Mouse (Mus musculus) Muller cell, postnatal 12 days (primary cell): ENCODE measurements around the gene Rhbdl2.

Source experiments
- DNase-seq: peaks from one replicate; pipeline ENCODE4 v3.0.0-alpha.2; 2015; ENCODE audit errors: inconsistent ontology term

Rhbdl2 gene

DNA sequence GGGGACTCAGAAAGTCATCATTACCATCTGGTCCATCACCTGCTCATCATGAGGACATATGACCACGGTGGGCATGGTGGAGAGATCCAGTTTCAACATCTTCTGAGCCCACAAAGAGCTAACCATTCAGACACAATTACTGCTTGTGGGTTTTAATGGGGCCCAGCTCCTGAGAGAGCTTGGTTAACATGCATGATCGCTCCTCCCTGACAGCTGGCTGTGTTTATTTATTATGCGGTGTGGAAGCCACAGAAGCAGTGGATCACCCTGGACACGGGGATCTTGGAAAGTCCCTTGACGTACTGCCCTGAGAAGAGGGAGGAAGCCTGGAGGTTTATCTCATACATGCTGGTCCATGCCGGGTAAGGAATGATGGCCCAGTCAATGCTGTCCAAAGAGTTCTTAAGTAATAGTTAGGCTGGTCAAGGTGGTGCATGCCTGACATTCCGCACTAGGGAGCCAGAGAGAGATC is 26.4 kb downstream of the Rhbdl2 start:
- peak; percentile 76 for DNase-seq

DNA sequence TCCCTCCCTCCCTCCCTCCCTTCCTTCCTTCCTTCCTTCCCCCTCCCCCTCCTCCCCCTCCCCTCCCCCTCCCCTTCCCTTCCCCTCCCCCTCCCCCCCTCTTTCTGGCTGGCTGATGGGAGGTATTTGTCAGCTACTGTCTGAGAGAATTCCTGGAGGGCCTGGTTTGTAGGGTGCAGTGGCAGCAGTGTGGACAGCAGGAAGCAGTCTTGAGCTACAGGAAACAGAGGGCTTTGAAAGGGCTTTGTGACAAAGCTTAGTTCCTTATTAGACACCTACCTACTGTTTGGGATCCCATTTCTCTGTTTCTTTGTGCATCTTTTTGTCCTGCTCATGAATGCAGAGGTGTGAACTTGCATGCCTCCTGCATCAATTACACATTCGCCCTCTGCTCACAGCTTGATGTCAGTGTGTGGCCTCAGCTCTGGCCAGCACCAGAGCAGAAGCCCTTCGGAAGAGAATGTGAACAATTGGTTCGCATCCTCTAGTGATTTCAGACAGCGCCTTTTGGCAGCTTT is 31.5 kb downstream of the Rhbdl2 start:
- peak; percentile 61 for DNase-seq

- no peak for DNase-seq
Observed at GRCm38 (mm10) chr4:123842126-123842525, 54.5 kb downstream of the Rhbdl2 start.

DNA sequence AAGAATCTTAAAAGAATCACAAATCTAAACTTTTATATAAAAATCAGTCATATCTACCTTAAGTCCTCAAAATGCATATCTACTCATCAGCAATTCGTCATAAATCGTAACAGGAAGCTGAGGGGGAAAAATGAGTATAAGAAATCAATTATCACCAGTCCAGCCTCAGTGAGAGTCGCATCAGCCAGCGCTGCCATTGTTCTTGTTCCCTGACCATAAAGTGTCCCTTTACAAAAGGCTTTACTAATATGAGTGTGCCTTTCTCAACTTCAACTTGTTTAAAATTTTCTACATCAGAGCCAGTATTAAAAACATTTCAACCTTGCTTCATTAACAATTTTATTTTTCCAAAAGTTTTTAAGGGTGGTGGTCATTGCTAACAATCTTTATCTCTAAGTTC is 69.2 kb downstream of the Rhbdl2 start:
- DNase-seq, result peak; percentile 27

DNA sequence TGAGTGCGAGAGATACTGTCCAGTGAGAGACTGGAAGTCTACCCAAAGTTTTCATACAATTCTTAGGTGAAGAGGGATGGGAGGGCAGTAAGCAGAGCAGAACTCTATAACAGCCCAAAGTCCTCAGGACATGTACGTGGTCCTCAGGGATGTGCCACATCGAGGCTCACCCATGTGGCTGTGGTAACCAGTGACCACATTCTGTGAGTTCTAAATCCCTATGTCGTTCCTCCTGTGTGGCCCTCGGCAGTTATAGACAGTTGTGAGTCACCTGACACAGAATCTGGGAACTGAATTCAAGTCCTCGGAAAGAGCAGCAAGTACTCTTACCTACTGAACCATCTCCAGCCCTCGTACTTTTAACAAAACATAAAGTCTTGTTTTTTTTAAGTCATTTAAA is 70.4 kb downstream of the Rhbdl2 start:
- DNase-seq, result no peak

GRCm38 (mm10) chr4:123859379-123859778 is 71.7 kb downstream of the Rhbdl2 start, which contains the start of gene 4933427I04Rik:
TSS of gene 4933427I04Rik (plus strand) at chr4:123859679.
- DNase-seq, result no peak

DNA sequence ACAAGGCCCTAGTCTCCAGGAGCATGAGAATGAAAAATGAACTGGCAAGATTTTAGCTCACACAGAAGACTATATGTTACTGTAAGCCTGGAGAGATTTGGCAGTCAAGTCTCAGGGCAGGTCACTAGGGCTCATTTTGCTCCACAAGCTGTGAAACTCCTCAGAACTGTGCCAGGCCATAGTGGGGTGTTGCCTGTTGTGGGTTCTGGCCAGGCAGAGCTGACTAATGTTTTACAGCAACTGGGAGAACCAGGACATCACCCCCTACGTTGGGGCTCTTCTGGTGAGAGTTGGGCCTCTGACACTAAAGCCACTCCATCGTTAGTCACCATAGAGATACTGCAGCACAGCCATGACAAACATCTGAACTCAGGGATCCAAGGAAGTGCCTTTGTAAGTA is 72.1 kb downstream of the Rhbdl2 start:
- DNase-seq, result peak; percentile 53

- no peak for DNase-seq
Observed at GRCm38 (mm10) chr4:123860621-123861020, 72.9 kb downstream of the Rhbdl2 start.
